9 mouse cellular contexts compared by ENCODE assay signal in genomic region chr2:30600965-30601841, GRCm38 (mm10). TPM values are rescaled to one million over a fixed set of nuclear protein-coding genes. Genes with fewer than 3 reads are reported as not detected.
DNase-seq lines count a peak whose midpoint lies in the region; ATAC-seq lines count a peak whose summit lies in the region.
"Had no signal": no experiment of that assay in that cellular context is flagged by ENCODE, and none has a peak within 500 bp of the region (broad histone marks: within the 10 kb centered on the region; RNA-seq: fewer than 3 reads in every experiment).

No protein-coding gene starts in this region.

- peak; percentile 41 for DNase-seq in ovary, postnatal 36 days (ENCODE audit: low spot score)
- no peak for DNase-seq in ovary, postnatal 14 days (ENCODE audit: low spot score)
- peak; percentile 79 for DNase-seq in heart, postnatal 25 days (ENCODE audit: low spot score)
- peak; percentile 55 for DNase-seq in limb, embryonic 11.5 days (ENCODE audit: low spot score)
- DNase-seq in thymus, postnatal 0 days (ENCODE audit: low spot score), result no peak

- H3K27ac ChIP-seq in forebrain, embryonic 13.5 days, result peak overlapping the region; percentile 48; the same call in 1 of the 2 replicates
- peak overlapping the region; percentile 81 for H3K27ac ChIP-seq in limb, embryonic 11.5 days (replicated peaks; ENCODE audit: low read depth, low read length)
- H3K27ac ChIP-seq in midbrain, embryonic 15.5 days, result peak overlapping the region; percentile 54

- no peaks in the 10 kb centered on the region for H3K36me3 ChIP-seq in forebrain, embryonic 13.5 days (ENCODE audit: poor library complexity, severe bottlenecking)
- no peaks in the 10 kb centered on the region for H3K36me3 ChIP-seq in limb, embryonic 11.5 days (ENCODE audit: control insufficient read depth, insufficient read depth, low read length)
- H3K36me3 ChIP-seq in midbrain, embryonic 15.5 days (replicated peaks), result no peaks in the 10 kb centered on the region
- H3K36me3 ChIP-seq: G1E had no signal

- no peak overlapping the region for H3K4me3 ChIP-seq in forebrain, embryonic 13.5 days
- no peak overlapping the region for H3K4me3 ChIP-seq in limb, embryonic 11.5 days (ENCODE audit: low read depth, low read length)
- H3K4me3 ChIP-seq in midbrain, embryonic 15.5 days, result no peak overlapping the region

- H3K4me2 ChIP-seq in forebrain, embryonic 13.5 days, result 0 out of 2 replicates have a peak overlapping the region, but pooled peaks have one; percentile 4
- H3K4me2 ChIP-seq in limb, embryonic 11.5 days (ENCODE audit: low read depth, severe bottlenecking), result peak overlapping the region; percentile 25; the same call in 1 of the 2 replicates
- H3K4me2 ChIP-seq in midbrain, embryonic 15.5 days, result no peak overlapping the region

- H3K4me1 ChIP-seq in forebrain, embryonic 13.5 days, result peaks cover 50% of the 10 kb centered on the region
- peaks cover 39% of the 10 kb centered on the region for H3K4me1 ChIP-seq in limb, embryonic 11.5 days (ENCODE audit: control insufficient read depth, insufficient read depth, low read length)
- peaks cover 48% of the 10 kb centered on the region for H3K4me1 ChIP-seq in midbrain, embryonic 15.5 days

- H3K9me3 ChIP-seq in forebrain, embryonic 13.5 days (replicated peaks), result no peaks in the 10 kb centered on the region
- H3K9me3 ChIP-seq in limb, embryonic 11.5 days (ENCODE audit: control insufficient read depth, low read length), result no peaks in the 10 kb centered on the region
- H3K9me3 ChIP-seq in midbrain, embryonic 15.5 days, result no peaks in the 10 kb centered on the region
- H3K9me3 ChIP-seq: G1E had no signal

- intact Hi-C loops in heart, postnatal 25 days (cut with DNase I), result no loop called here

- no peak for ATAC-seq in forebrain, embryonic 13.5 days
- no peak for ATAC-seq in limb, embryonic 11.5 days (ENCODE audit: insufficient number of reproducible peaks, low FRiP score, low TSS enrichment, low read depth)
- ATAC-seq in midbrain, embryonic 15.5 days (replicated peaks), result no peak
- no peak for ATAC-seq in granulocyte monocyte progenitor cell, adult 5-6 weeks (replicated peaks; ENCODE audit: poor library complexity, severe bottlenecking)

- WGBS in forebrain, embryonic 13.5 days, result 20% methylated on average over 17 of the region's 20 CpGs
- WGBS in limb, embryonic 11.5 days, result 14% methylated on average over 19 of the region's 20 CpGs
- WGBS in midbrain, embryonic 15.5 days, result 12% methylated on average over 19 of the region's 20 CpGs

- H3K9ac ChIP-seq in forebrain, embryonic 13.5 days, result peak overlapping the region; percentile 27; the same call in 1 of the 2 replicates
- H3K9ac ChIP-seq in limb, embryonic 11.5 days (ENCODE audit: low read length), result peak overlapping the region; percentile 49; the same call in 1 of the 2 replicates
- no peak overlapping the region for H3K9ac ChIP-seq in midbrain, embryonic 15.5 days

- H3K27me3 ChIP-seq in forebrain, embryonic 13.5 days, result no peaks in the 10 kb centered on the region
- H3K27me3 ChIP-seq in limb, embryonic 11.5 days (ENCODE audit: control insufficient read depth, insufficient read depth, low read length), result no peaks in the 10 kb centered on the region
- no peaks in the 10 kb centered on the region for H3K27me3 ChIP-seq in midbrain, embryonic 15.5 days (replicated peaks)

RNA-seq across cellular contexts. Expression of gene Cstad, which starts 6.4 kb away (rescaled TPM):
- 0.49 and 1.1 TPM in 2 replicates for polyA plus RNA-seq in forebrain, embryonic 13.5 days (2015; fragmentation: Nextera tagmentation; extraction: Ambion mirVana)
- 1 to 10 TPM; 1.2 TPM for total RNA-seq in heart, postnatal 25 days (2021)
- polyA plus RNA-seq in limb, embryonic 11.5 days (2014; fragmentation: Nextera tagmentation; extraction: Ambion mirVana), result 0.37 and 1.0 TPM in 2 replicates
- 0.51 and 0.63 TPM in 2 replicates for polyA plus RNA-seq in midbrain, embryonic 15.5 days (2015; fragmentation: Nextera tagmentation; extraction: Ambion mirVana)
- not detected in 2 replicates for total RNA-seq in granulocyte monocyte progenitor cell, adult 5-6 weeks (2014; fragmentation: Nextera tagmentation)
- total RNA-seq in granulocyte monocyte progenitor cell, adult 5-6 weeks (2017), result not detected in 2 replicates
- polyA plus RNA-seq in thymus, postnatal 0 days (2015; fragmentation: Nextera tagmentation; extraction: Ambion mirVana), result 1.2 and 1.3 TPM in 2 replicates
- polyA plus RNA-seq: G1E had no signal

Comparison
In these comparisons a context has a peak if more than half of its experiments do, and no peak if none do; other contexts are left out.
1. DNase-seq: peak in ovary, postnatal 36 days (single experiment), heart, postnatal 25 days (single experiment) and limb, embryonic 11.5 days (single experiment); none in ovary, postnatal 14 days (single experiment) and thymus, postnatal 0 days (single experiment).
2. Peak in every context shown above with its lines, with median percentiles within 50 percentile points of each other: H3K27ac ChIP-seq.